Mouse (Mus musculus): ENCODE measurements around the gene Ttll12. TPM values are rescaled to one million over a fixed set of nuclear protein-coding genes. Genes with fewer than 3 reads are reported as not detected.

Ttll12 gene
- polyA plus RNA-seq, 1 experiment from 2014 or later: 38.9 TPM

DNA sequence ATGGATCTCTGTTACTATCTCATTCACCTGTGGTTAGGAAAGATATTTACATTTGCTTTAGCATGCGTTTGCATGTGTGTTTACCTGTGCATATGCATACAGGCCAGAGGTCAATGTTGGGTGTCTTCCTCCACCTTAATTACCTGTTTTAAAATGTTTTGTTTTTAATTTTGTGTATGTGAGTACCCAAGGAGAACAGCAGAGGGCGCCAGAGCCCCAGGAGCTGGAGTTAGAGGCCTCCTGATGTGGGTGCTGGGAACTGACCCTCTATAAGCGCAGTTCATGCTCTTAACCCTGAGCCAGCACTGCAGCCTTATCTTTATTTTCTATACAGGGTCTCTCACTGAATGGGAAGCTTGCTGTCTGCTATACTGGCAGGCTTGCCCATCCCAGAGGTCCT is 34.8 kb upstream of the Ttll12 start:
- Histone ChIP-seq H3K9ac (replicated peaks; ENCODE audit: low read length) (no peak overlapping the region), H3K27me3 (ENCODE audit: insufficient read depth, low read length) (no peaks in the 10 kb centered on the region), H3K36me3 (ENCODE audit: insufficient read depth, low read length) (no peaks in the 10 kb centered on the region), H3K4me2 (replicated peaks; ENCODE audit: low read depth, low read length) (no peak overlapping the region), H3K4me1 (ENCODE audit: insufficient read depth, low read length) (no peaks in the 10 kb centered on the region), H3K4me3 (ENCODE audit: low read length) (no peak overlapping the region), H3K9me3 (ENCODE audit: low read length) (0 out of 2 replicates have a peak, but pooled peaks cover 7% of the 10 kb centered on the region), H3K27ac (ENCODE audit: low read length) (no peak overlapping the region)
- no peak for ATAC-seq (ENCODE audit: low FRiP score, low TSS enrichment)
- WGBS: 77% methylated on average over 3 of the region's 3 CpGs

DNA sequence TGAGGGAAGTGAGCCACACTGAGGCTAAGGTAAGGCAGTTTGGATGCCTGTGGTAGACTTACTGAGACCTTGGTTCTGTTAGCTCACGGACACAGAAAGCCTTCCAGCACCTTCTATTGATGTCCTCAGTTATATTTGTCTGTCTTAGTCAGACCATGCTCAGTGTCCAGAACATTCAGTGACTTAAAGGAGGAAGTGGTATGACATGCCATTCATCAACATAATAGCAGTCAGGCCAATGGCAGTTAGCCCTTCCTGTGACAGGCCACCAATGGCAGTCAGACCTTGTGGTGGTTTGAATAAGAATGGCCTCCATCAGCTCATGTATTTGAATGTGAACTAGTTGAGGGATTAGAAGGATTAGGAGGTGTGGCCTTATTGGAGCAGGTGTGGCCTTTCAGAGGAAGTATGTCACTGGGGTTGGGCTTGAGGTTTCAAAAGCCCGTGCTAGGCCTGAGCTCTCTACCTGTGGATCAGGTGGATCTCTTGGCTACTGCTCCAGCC is 31.2 kb upstream of the Ttll12 start:
- ATAC-seq (ENCODE audit: low FRiP score, low TSS enrichment): no peak
- Histone ChIP-seq H3K9ac (replicated peaks; ENCODE audit: low read length) (no peak overlapping the region), H3K27me3 (ENCODE audit: insufficient read depth, low read length) (no peaks in the 10 kb centered on the region), H3K4me3 (ENCODE audit: low read length) (no peak overlapping the region), H3K9me3 (ENCODE audit: low read length) (0 out of 2 replicates have a peak, but pooled peaks cover 7% of the 10 kb centered on the region), H3K4me2 (replicated peaks; ENCODE audit: low read depth, low read length) (no peak overlapping the region), H3K4me1 (ENCODE audit: insufficient read depth, low read length) (no peaks in the 10 kb centered on the region), H3K36me3 (ENCODE audit: insufficient read depth, low read length) (no peaks in the 10 kb centered on the region), H3K27ac (ENCODE audit: low read length) (no peak overlapping the region)
- 94% methylated on average over 2 of the region's 2 CpGs for WGBS

DNA sequence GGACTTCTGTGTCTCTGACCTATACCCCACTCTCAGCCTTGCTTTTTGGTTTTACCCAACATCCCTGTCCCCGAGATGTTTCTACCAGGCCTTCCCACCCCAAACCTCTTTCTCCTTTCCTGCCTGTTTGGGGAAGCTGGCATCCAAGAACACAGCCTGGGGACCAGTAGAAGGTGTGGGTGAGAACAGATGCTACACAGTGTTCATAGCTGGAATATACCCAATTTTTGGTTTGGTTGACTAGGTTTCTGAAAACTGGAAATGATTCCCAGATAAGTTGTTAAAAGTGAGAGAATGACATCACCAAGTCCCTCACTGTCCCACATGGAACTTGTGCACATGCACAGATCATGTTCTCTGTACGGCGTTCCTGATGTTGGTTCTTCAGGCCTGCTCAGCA is 20.3 kb upstream of the Ttll12 start:
- H3K9ac ChIP-seq (replicated peaks; ENCODE audit: low read length): no peak overlapping the region
- H3K27ac ChIP-seq (ENCODE audit: low read length): no peak overlapping the region
- H3K4me2 ChIP-seq (replicated peaks; ENCODE audit: low read depth, low read length): no peak overlapping the region
- WGBS: 94% methylated on average over 3 of the region's 3 CpGs
- no peaks in the 10 kb centered on the region for H3K4me1 ChIP-seq (ENCODE audit: insufficient read depth, low read length)
- H3K36me3 ChIP-seq (ENCODE audit: insufficient read depth, low read length): no peaks in the 10 kb centered on the region
- no peaks in the 10 kb centered on the region for H3K27me3 ChIP-seq (ENCODE audit: insufficient read depth, low read length)
- no peak overlapping the region for H3K4me3 ChIP-seq (ENCODE audit: low read length)
- no peak for ATAC-seq (ENCODE audit: low FRiP score, low TSS enrichment)
- no peaks in the 10 kb centered on the region for H3K9me3 ChIP-seq (ENCODE audit: low read length)

DNA sequence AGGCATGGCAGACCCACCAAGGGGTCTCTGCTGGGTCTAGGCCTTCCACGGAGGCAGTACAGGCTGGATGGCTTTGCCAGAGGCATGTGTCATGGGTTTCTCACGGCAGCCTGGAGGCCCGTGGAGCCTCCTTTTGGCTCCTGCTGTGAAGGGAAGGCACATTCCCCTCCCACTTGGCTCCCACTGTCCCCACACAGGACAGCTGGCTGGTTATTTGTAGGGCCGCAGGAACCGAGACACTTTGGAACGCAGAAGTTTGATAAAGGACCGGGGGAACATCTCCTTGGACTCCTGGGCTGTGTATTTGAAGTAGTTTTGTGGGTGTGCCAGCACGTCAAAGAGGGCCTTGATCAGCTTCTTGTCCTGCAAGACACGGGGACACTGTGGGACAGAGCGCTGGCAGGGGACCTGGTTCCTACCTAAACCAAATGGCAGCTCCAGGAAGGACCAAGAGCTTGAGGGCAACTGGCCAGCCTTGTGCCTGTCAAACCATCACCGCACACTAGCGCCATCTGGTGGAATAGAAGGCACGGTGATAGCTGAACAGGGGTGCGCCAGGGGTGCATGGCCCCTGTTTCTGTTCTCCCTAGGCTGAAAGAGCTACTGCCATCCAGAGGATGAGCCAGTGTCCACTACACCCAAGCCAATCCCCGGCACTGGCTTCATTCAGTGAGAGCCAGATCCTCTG is 12.3 kb upstream of the Ttll12 start:
- H3K4me3 ChIP-seq (ENCODE audit: low read length): no peak overlapping the region
- 0 out of 2 replicates have a peak, but pooled peaks cover 4% of the 10 kb centered on the region for H3K4me1 ChIP-seq (ENCODE audit: insufficient read depth, low read length)
- WGBS: 45% methylated on average over 15 of the region's 15 CpGs
- no peak overlapping the region for H3K4me2 ChIP-seq (replicated peaks; ENCODE audit: low read depth, low read length)
- no peaks in the 10 kb centered on the region for H3K9me3 ChIP-seq (ENCODE audit: low read length)
- ATAC-seq (ENCODE audit: low FRiP score, low TSS enrichment): no peak; the same call in 1 of the 2 replicates
- H3K36me3 ChIP-seq (ENCODE audit: insufficient read depth, low read length): no peaks in the 10 kb centered on the region
- no peaks in the 10 kb centered on the region for H3K27me3 ChIP-seq (ENCODE audit: insufficient read depth, low read length)
- H3K27ac ChIP-seq (ENCODE audit: low read length): no peak overlapping the region
- no peak overlapping the region for H3K9ac ChIP-seq (replicated peaks; ENCODE audit: low read length)

DNA sequence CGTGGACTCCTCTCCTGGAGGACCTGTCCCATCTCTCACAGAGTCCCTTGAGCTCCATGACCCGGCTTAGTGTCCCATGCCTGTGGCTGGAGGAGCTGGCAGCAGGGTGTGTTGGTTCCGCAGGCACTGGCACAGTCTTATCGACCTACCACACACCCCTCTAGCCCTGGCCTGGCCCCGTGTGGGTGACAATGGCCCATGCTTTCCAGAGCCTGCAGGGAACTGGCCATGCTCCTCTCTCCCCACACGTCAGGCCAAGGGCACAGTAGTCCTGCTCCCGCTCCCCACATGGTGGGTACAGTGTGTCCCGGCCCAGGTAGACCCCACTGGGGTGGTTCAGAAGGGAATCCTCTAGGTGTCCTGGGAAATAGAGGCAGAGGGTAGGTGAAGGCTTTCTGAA is 11.7 kb upstream of the Ttll12 start:
- Histone ChIP-seq H3K4me2 (replicated peaks; ENCODE audit: low read depth, low read length) (no peak overlapping the region), H3K36me3 (ENCODE audit: insufficient read depth, low read length) (no peaks in the 10 kb centered on the region), H3K4me3 (ENCODE audit: low read length) (no peak overlapping the region), H3K27ac (ENCODE audit: low read length) (no peak overlapping the region), H3K27me3 (ENCODE audit: insufficient read depth, low read length) (no peaks in the 10 kb centered on the region), H3K4me1 (ENCODE audit: insufficient read depth, low read length) (0 out of 2 replicates have a peak, but pooled peaks cover 4% of the 10 kb centered on the region), H3K9me3 (ENCODE audit: low read length) (no peaks in the 10 kb centered on the region), H3K9ac (replicated peaks; ENCODE audit: low read length) (no peak overlapping the region)
- no peak for ATAC-seq (ENCODE audit: low FRiP score, low TSS enrichment)
- WGBS: 83% methylated on average over 8 of the region's 8 CpGs

DNA sequence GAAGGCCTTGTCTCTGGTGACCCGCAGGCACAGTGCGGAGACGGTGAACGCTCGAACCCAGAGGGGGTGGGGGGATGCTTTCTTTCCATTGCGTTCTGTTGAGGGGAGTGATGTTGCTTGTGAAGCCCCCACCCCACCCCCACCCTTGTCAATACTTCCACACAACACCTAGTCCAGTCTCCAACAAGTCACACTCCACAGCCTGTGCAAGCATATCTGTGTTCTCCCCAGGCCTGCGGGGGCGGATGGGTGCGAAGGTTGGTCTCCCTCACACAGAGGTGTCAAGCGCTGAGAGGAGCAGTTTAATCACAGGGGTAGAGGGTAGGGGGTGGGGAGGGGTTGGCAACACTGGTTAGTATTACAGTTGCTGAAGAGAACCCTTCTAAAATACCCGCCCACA is 11.3 kb upstream of the Ttll12 start:
- H3K27me3 ChIP-seq (ENCODE audit: insufficient read depth, low read length): no peaks in the 10 kb centered on the region
- no peak overlapping the region for H3K4me2 ChIP-seq (replicated peaks; ENCODE audit: low read depth, low read length)
- H3K9ac ChIP-seq (replicated peaks; ENCODE audit: low read length): no peak overlapping the region
- no peaks in the 10 kb centered on the region for H3K9me3 ChIP-seq (ENCODE audit: low read length)
- H3K36me3 ChIP-seq (ENCODE audit: insufficient read depth, low read length): no peaks in the 10 kb centered on the region
- no peak overlapping the region for H3K27ac ChIP-seq (ENCODE audit: low read length)
- 0 out of 2 replicates have a peak, but pooled peaks cover 4% of the 10 kb centered on the region for H3K4me1 ChIP-seq (ENCODE audit: insufficient read depth, low read length)
- 59% methylated on average over 11 of the region's 11 CpGs for WGBS
- no peak for ATAC-seq (ENCODE audit: low FRiP score, low TSS enrichment)
- H3K4me3 ChIP-seq (ENCODE audit: low read length): no peak overlapping the region

DNA sequence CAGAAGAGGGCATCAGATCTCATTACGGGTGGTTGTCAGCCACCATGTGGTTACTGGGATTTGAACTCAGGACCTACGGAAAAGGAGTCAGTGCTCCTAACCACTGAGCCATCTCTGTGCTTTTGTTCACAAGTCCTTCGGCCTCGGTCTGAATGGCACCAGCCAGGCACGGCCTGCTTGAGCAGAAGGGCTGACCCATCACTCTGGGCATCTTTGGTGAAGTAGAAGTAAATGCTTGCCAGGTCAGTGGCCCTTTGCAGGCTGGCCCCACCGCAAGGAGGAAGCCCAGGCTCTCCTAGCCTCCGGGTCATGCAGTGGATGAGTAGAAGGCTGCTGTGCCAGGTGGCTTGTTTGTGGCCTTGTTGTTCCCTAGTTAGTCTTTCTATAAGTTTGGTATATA is 8.5 kb upstream of the Ttll12 start:
- H3K27me3 ChIP-seq (ENCODE audit: insufficient read depth, low read length): no peaks in the 10 kb centered on the region
- no peak overlapping the region for H3K27ac ChIP-seq (ENCODE audit: low read length)
- no peak overlapping the region for H3K4me3 ChIP-seq (ENCODE audit: low read length)
- no peaks in the 10 kb centered on the region for H3K9me3 ChIP-seq (ENCODE audit: low read length)
- 0 out of 2 replicates have a peak, but pooled peaks cover 4% of the 10 kb centered on the region for H3K4me1 ChIP-seq (ENCODE audit: insufficient read depth, low read length)
- H3K36me3 ChIP-seq (ENCODE audit: insufficient read depth, low read length): no peaks in the 10 kb centered on the region
- H3K4me2 ChIP-seq (replicated peaks; ENCODE audit: low read depth, low read length): no peak overlapping the region
- H3K9ac ChIP-seq (replicated peaks; ENCODE audit: low read length): no peak overlapping the region
- WGBS: 97% methylated on average over 7 of the region's 7 CpGs
- no peak for ATAC-seq (ENCODE audit: low FRiP score, low TSS enrichment)

DNA sequence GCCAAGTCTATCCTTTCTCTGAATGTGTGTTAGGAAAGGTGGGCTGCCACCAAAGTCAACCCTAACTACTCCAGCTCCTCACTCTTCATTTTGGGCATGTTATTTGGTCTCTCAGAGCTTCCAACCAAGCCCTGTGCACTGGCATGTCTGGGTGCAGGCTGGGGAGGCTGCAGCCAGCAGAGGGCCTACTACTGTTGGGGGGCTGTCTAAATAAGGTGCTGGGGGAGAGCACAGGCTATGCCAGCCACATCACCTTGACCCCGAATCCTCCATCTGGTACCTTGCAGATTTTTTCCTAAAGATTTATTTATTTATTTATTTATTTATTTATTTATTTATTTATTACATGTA is 8.1 kb upstream of the Ttll12 start:
- Histone ChIP-seq H3K27me3 (ENCODE audit: insufficient read depth, low read length) (no peaks in the 10 kb centered on the region), H3K4me2 (replicated peaks; ENCODE audit: low read depth, low read length) (no peak overlapping the region), H3K36me3 (ENCODE audit: insufficient read depth, low read length) (no peaks in the 10 kb centered on the region), H3K4me1 (ENCODE audit: insufficient read depth, low read length) (0 out of 2 replicates have a peak, but pooled peaks cover 4% of the 10 kb centered on the region), H3K9ac (replicated peaks; ENCODE audit: low read length) (no peak overlapping the region), H3K27ac (ENCODE audit: low read length) (no peak overlapping the region), H3K4me3 (ENCODE audit: low read length) (no peak overlapping the region), H3K9me3 (ENCODE audit: low read length) (no peaks in the 10 kb centered on the region)
- ATAC-seq (ENCODE audit: low FRiP score, low TSS enrichment): no peak
- WGBS: 95% methylated on average over 1 of the region's 1 CpGs

DNA sequence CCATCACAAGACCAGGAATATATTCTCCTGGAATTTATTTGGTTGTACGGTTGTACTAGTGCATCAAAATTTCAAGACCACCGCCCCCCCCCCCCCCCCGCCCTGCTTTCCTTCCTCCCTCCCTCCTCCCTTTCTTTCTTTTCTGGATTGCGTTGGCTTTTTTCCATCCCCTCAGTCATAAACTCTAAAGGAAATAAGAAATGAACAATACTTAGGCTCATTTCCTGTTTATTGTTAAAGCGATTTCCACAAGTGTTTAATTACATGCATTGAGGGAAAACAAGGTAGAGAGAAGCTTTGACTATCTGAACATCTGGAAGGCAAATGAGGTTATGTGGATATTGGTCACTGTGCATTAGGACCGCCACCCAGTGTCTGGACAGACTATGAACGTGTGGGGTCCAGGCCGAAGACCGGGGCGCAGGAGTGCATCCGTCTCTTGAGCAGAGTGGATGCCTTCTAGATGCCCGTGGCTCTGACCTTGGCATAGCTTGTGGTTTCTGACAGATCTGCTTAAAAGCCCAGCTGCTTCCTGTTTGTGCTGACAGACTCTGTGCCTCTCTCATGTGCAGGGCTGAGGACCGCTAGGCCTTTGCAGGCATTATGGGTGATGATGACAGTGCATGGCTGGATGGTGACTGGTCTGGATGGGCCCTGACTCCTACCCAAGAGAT is 7.6 kb upstream of the Ttll12 start:
- peak overlapping the region; percentile 61 for H3K27ac ChIP-seq (ENCODE audit: low read length)
- 0 out of 2 replicates have a peak, but pooled peaks cover 4% of the 10 kb centered on the region for H3K4me1 ChIP-seq (ENCODE audit: insufficient read depth, low read length)
- ATAC-seq (ENCODE audit: low FRiP score, low TSS enrichment): no peak
- WGBS: 65% methylated on average over 13 of the region's 13 CpGs
- H3K9me3 ChIP-seq (ENCODE audit: low read length): no peaks in the 10 kb centered on the region
- H3K9ac ChIP-seq (replicated peaks; ENCODE audit: low read length): no peak overlapping the region
- H3K4me2 ChIP-seq (replicated peaks; ENCODE audit: low read depth, low read length): no peak overlapping the region
- no peaks in the 10 kb centered on the region for H3K36me3 ChIP-seq (ENCODE audit: insufficient read depth, low read length)
- H3K27me3 ChIP-seq (ENCODE audit: insufficient read depth, low read length): no peaks in the 10 kb centered on the region
- no peak overlapping the region for H3K4me3 ChIP-seq (ENCODE audit: low read length)

DNA sequence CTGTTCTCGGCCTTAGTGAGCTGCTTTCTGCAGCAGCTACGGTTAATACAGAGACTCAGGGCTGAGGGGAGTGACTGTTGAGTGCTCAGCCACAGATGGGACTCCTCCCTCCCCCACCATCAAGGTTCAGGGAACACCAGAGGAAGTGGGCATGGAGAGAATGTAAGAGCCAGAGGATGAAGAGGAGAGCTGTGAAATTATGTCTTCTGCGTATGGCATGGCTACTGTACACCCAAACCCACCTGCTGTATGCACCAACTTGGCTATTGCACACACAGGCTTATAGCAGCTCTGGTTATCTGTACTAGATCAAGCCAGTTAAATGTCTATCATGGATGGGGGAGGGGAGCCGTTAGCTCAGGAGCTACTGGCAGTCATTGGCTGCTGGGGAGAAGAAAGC is 6.2 kb upstream of the Ttll12 start:
- Histone ChIP-seq H3K27me3 (ENCODE audit: insufficient read depth, low read length) (no peaks in the 10 kb centered on the region), H3K4me2 (replicated peaks; ENCODE audit: low read depth, low read length) (no peak overlapping the region), H3K4me1 (ENCODE audit: insufficient read depth, low read length) (0 out of 2 replicates have a peak, but pooled peaks cover 4% of the 10 kb centered on the region), H3K9me3 (ENCODE audit: low read length) (no peaks in the 10 kb centered on the region), H3K36me3 (ENCODE audit: insufficient read depth, low read length) (no peaks in the 10 kb centered on the region), H3K27ac (ENCODE audit: low read length) (no peak overlapping the region), H3K9ac (replicated peaks; ENCODE audit: low read length) (no peak overlapping the region), H3K4me3 (ENCODE audit: low read length) (no peak overlapping the region)
- 67% methylated on average over 4 of the region's 4 CpGs for WGBS
- ATAC-seq (ENCODE audit: low FRiP score, low TSS enrichment): no peak

Data from kidney, embryonic 16.5 days (tissue).